Mouse (Mus musculus) kidney, postnatal 4 days (tissue): ENCODE measurements at regions not wholly inside any gene's neighbourhood (a gene's known extent, or its start where the extent isn't known, plus 50 kb on each side); places are given as distances from the start of the nearest gene placed in this dataset.
"Not testable (repeated sequence)": the region's sequence is repeated elsewhere in the genome, so short reads cannot be mapped to it uniquely, and the experiment has no call there.

Experiments
- DNase-seq, 2 experiments: peaks; one replicate each; pipeline ENCODE4 v3.0.0; 2021; ENCODE audit warnings: mixed read lengths in 2 of 2

DNA sequence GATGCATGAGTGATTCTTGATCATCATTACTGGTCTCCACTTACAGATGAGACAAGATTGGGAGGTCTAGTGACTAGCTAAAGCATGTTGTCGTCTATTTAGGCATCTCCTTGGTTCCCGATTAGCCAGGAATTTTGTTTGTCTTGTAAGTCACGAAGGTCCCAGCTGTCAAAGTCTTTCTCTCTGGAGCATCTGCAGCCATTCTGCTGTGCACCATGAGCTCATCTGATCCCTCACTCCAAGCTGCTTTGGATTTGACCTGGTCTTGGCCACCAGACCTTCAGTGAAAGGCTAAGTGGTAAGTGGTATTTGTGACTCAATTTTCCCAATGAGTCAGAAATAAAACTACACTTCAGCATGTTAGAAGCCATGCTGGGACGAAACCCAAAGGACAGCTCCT is 53.3 kb upstream of the Creb5 start:
- DNase-seq = no peak

DNA sequence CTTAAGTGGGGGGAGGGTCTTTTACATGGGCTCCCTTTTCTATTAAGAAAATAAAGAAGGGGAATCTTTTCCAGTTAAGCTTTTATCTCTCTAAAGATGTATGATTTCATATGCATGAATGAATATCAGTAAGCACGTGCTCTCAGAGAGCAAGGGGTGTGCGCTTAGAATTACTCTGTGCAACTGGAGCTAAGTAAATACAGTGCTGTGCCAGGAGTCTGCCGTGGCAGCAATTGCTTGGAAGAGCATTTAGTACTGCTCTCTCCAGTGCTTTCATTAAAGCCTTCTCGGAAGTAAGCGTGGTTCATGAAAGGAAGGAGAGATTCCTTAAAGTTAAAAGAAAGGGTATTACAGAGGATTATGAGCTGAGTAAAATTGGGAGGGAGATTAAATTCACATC is 54.5 kb upstream of the Creb5 start:
- no peak for DNase-seq

DNA sequence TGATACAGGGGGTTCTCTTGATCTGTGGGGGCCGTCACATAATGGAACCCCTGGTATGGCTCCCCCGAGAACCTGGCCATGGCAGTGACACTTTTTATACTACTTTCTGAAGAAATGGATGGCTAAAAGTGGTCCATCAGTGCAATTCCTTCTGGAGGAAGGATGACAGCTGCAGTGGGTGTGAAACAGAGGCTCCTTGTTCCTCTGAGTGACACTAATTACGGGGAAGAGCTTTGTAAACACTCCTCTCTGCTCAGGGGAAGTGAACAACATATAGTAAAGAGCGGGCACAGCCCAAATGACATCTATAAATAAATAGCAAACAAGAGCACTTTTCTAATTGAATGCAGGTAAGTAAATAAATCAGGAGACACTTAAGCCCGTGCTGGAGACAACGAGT is 57.7 kb upstream of the Creb5 start:
- DNase-seq = no peak

DNA sequence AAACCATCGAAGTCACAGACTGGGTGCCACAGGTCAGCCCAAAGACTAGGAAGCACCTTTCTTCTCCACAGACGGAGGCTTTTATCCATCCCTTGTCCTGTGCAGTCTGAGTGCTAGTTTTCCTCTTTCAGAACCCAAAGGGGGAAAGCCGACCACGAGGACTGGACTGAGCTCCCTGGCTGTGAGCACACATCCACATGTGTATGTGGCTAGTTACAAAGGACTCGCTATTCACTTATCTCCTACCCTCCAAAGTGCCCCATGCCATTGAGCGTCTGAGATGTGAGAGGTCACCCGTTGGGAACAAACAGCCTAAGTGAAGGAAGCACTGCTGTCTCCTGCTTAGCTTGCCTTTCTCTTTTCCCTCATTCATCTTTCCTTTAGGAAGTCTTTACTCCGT is 65.0 kb upstream of the Creb5 start:
- no peak for DNase-seq

DNA sequence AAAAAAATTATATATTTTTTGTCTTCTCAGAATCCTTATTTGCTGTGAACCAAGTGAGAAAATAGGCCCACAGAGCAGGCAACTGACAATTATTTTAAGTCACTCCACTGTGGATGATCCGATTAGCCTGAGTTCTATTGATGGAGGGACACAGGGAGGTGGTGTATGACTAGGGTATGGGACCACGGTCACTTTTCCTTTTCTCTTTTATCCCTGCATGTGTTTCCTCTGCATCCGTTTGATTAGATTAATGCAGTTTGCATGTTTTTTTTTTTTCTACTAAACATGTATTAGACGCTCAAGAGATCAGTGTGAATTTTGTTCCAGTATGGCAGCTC is 65.4 kb upstream of the Creb5 start:
- DNase-seq = no peak

DNA sequence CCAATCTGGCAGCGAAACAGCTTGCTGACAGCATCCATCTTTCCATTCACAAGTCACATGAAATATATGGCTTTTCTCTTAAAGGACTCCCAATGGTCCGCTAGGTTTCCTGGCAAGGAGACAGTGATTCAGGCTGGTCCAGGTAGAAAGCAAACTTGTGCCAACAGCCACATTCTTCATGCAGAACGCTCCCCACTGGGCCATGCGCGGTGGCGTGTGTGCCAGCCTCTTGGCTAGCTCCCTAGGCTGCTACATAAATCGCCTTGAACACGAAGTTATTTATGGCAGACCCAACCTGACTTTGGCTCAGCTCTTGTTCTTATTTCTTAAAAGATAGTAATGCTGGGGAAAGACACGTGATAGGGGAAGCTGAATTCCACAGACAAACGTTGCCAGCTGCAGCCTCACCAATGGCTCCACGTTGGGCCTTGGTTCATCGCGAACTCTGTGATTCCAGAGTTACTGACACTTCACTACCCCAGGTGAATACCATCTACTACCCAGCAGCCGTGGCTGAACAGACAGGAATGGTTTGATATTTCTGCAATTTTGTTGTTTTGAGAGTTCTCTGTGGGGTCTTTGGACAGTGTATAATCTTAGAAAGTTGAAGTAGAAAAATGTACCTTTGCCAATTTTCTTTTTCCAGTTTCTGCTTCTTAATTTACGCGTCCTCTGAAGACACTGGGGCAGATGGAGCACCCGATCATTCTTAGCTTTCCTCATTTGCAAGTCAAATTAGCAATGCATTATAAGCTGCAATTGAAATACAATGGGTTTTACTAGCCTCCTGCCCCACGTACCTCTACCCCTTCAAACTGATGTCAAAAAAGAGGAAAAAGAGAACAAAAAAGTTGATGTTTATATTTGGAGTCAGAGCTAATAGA is 66.0 kb upstream of the Creb5 start:
- no peak for DNase-seq

DNA sequence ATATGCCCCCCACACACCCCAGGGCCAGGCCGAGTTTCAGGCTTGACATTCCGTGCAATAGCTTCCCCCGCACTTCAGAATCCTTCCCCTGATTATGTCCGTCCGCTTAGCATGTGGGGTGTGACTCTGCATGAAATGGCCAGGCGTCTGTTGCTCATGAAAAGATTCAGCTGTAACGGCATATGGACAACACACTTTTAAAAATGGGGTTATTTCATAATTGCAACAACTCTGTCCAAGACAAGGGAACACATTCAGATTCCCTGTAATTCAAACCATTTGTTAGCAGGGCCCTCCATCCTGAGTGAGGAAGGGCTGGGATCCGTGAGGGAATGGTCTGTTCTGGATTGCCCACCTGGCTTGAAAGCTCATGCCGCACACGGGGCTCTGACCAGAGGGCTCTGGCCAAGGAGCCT is 68.2 kb upstream of the Creb5 start:
- DNase-seq = peak; percentile 21 to 55

DNA sequence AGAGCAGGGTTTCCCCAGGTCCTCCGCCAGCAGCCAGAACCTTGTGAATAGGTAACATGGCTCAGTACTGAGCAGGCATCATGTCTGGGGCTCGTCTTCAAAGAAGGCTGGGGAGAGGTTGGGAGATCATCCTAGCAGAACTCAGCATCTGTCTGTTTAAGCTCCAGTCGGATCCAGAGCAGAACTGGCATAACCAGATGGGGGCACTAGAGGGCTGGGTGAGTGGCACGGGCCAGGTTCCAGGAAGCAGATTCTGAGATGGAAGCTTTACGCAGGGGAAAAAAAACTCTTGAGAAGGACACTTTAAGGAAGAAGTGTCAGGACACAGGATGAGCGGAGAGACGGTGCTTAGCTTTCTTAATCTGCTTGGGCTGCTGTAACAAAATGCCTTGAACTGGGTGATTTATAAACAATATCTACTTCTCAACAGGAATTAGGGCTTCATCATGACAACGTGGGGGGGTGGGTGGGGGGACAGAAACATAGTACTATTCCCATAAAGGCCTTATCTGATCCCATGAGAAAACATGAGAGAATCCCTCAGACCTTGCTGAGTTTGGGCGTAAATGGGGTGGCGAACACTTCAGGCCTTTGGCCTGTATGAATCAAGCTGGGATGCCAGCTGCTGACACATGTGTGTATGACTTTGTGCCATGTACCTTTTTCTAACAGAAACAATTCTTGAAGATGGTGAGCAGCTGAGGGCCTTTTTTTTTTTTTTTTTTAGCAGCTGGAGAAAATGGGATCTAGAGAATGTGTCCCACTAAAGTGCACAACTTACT is 69.6 kb upstream of the Creb5 start:
- peak; percentile 73 to 77 for DNase-seq

DNA sequence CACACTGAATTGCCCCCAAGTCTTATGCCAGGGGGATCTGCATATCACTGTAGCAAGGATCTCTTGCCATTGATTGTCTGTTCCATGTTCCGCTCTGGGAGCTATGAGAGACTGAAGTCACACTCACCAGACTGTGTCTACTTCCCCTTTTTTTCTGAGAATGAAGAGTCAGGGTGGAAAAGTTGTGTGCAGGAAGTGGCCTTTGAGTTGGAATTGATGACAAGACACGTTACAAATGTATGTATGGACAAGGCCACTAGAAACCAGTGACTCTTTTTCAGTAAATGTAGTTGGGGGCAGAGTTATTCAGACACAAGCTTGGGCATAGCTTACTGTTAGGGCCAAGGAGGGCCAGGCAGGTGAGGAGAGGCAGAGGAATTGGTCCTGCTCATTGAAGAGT is 70.4 kb upstream of the Creb5 start:
- no peak for DNase-seq

DNA sequence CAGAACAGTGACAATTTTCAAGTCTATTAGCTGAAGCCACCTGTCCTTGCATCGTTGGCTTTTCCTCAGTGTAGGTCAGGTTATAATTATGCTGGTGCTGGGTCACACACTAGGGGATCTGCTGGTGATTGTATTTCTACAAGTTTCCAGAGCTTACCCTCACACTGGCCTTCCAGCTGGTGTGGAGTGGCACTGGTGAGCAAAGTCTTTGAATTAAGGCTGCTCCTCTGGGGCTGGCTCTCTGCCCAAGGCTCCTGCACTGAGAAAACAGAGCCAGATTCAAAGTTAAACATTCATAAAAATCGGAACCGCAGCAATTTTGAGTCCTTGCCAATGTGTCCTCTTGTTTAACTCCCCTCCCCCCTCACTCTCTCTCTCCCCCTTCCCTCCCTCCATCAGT is 75.7 kb upstream of the Creb5 start:
- peak; percentile 78 to 85 for DNase-seq

DNA sequence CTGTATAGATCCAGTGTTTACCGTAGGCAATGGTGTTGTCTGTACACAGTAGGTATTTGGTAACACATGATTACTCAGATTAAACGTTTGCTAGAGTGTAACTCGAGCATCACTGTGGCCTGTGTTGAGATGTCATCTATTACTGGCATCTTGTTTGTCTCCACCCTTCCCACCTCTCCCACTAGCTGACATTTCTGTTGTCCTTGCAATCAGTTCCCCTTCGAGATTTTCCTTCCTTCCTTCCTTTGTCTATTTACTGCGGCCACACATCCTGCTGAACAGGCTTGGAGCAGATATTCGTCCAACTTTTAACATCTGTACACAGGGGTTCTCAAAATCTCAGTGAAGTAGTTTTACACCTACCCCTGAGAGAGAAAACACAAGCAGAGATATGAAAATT is 77.7 kb upstream of the Creb5 start:
- DNase-seq = no peak

DNA sequence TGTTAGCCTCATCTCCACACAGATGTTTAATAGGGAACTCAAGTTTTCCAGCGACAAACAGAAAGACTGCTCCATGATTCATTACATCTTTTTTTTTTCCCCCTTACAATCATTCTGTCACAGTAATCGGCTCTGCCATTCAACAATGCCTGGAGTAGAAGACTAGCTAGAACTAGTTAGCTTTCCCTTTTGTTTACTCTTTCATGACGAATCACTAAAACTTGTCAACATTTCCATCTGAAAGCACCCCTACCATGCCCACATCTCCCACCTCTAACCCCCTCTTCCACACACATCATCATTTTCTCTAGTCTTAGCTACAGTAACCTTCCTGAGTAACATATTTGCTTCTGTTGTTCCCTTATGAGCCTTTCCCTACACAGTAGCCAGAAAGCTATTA is 78.6 kb upstream of the Creb5 start:
- DNase-seq = no peak

DNA sequence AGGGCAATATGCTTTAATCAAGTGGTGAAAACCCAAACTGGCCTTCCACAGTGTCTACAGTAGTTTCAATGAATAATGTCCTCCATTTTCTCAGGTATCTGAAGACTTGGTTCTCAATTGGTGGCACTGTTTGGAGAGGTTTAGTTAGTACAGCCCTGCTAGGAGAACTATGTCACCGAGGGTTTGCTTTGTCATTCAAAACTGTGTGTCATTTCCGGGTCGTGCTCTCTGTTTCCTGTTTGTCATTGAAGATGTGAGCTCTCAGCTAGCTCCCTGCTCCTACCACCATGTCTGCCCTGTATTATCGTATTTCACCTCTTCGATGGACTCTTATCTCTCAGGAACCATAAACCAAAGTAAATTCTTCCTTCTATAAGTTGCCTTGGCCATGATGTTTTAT is 79.3 kb upstream of the Creb5 start:
- DNase-seq = no peak

DNA sequence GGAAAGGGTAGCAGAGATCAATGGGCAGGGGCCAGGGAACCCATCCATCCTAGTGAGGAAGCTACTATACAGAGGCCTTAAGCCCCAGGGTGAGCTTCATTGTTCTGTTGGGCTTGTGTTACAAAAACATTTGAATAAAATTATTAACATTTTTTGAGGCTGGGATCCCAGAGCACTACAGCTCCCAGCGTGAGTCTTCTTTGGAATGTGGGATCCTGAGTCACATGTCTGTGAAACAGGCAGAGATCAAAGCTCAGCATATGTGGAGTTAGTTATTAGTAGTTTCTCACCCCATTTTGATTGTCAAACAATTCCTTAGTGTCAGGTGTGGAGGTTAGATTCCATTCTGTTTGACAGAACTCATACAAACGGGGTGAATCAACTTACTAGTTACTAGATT is 79.7 kb upstream of the Creb5 start:
- no peak for DNase-seq

DNA sequence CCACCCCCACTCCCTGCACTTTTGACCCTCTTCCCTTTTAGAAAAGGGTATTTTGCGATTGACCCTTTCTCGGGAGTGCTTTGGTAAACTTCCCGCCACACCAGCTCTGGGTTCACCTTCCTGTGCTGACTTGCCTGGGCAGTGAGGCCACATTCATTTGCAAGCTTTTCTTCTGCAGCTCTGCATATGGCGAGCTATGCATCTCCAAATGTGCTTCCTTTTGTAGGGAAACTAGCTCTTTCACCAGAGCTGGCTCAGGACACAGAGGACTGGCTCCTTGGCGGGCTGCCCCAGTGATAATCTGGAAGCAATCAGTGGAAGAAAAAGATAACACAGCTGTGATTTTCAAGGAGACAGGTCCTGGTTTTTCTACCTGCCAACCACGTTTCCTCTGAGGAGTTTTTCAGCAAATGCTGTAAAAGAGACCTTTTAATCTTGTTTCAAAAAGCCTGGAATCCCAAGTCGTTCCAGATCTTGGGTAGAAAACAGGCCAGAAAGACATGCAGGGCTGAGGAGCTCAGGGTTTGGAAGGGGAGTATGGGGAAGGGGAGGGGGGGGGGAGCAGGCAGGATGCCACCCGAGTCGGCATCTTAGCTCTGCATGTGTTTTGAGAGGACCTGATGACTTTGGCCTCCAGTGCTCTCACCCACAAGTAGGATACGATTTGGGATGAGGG is 85.7 kb upstream of the Creb5 start:
- DNase-seq = peak; percentile 49 to 53

DNA sequence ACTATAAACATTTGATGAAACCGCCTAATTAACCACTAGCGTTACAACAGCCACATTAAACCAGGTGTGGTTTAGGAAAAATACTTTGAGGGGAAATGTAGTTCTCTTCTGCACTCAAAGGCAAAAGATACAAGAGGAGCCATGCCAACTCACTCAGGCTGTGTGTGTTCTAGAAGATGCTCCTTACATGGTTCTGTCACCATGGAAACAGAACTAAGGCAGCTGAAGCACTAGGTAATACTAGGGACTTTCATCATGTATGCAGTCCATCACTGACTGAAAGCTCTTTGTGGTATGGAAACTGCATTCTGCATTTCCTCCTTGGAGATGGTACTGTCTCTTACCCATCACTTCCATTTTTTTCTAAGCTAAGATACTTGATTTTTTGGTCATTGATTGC is 87.6 kb upstream of the Creb5 start:
- no peak for DNase-seq

DNA sequence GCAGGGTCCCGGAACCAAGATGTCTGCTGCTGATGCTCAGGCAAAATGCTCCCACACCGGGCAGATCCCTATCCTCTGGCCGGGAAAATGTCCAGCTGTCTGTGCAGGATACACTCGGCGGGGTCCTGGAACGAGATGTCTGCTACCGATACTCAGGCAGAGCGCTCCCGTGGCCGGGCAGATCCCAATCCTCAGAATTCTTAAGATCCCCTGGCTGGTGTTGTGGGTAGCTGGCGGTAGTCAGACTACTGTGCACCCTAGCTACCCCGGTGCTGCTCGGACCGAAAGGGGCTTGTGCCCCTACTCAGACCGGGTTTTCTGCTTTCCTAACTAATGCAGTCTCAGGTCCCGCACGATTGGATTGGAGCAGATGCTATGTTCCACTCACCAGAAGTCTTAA is 104.9 kb upstream of the Creb5 start:
- not testable (repeated sequence) for DNase-seq

DNA sequence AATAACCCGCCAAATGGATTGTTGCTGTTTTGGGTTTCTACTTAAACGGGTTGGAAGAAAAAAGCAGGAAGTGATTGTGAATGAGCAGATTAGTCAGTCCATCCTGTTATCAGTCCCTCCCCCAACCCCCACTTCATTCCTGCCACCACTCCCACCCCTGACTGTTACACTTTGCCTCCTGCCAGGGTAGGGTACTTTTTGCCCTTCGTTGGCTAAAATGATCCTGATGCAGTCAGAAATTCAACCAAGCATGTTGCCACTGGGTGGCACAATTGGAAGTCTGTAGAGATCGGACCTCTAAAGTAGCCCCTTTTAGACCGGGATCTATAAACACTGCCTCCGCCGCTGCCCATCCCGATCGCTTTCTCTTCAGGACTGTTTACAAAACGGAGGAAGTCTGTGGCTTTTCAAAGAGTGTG is 96.0 kb upstream of the Jazf1 start:
- peak; percentile 67 to 71 for DNase-seq

DNA sequence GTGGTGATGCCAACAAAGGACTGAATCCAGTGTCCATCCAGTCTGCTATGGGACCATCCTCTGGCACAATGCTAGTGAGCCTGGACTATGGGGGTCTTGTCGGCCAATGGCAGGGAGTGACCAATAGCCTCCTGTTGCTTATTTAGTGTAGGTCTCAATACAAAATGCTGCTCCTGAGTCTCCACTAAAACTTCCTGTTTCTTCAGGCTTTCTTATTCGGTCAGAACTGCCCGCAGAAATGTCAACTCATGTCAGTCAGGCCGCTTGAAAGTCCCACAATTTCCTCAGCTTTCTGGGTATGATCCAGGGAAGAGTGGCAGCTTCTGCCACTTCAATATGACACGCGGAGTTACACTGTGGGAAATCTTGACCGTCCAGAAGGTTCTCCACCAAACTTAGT is 94.7 kb upstream of the Jazf1 start:
- no peak for DNase-seq

DNA sequence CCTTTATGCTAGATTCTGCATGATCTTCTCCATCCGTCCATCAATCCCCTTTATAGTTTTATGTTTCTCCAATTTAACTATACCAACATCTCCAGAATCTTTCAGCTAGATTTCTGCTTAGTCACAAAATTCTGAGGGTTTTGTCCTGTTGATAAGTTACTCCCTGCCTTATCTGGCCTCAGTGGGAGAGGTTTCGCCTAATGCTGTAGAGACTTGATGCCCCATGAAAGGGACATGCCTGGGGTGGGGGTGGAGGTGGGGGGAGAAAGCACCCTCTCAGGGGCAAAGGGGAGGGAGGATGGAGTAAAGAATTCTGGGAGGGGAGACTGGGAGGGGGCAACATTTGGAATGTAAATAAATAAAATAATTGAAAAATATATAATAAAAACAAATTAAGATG is 93.2 kb upstream of the Jazf1 start:
- DNase-seq = no peak

DNA sequence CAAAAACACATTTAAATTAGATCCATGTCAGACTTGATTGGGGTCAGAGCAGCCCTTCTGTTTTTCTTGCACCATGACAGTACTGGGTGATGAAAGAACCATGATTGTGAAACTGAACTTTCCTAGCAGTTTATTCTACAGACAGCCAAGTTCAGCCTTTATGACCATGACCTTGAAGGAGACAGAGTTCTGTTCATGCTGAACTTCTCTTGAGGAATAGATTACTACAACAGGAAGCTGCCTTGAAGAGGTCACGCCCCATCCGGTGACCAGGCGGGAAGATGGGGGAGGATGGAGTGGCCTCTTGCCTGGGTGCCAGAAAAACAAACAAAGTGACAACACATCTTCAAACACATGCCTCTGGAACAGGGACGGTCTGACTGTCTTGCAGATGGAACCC is 86.2 kb upstream of the Jazf1 start:
- peak; percentile 21 to 48 for DNase-seq

DNA sequence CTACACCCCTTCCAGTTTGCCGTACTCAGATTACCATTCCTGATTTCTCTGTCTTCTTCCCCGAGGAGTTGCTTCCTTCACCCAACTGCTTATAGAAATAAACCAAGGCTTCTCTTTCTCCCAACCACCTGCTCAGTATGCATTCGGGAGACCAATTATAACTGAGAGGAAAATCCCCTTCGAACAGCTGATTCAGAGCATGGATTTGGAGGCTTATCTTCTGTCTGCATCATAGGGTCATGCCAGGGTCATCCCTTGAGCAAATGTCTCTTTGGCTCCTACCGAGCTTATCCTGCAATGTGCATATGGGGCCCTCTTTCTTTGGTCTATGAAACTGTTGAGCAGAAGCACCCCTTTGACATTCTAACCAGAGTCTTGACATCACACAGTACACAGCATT is 79.0 kb upstream of the Jazf1 start:
- DNase-seq = no peak

DNA sequence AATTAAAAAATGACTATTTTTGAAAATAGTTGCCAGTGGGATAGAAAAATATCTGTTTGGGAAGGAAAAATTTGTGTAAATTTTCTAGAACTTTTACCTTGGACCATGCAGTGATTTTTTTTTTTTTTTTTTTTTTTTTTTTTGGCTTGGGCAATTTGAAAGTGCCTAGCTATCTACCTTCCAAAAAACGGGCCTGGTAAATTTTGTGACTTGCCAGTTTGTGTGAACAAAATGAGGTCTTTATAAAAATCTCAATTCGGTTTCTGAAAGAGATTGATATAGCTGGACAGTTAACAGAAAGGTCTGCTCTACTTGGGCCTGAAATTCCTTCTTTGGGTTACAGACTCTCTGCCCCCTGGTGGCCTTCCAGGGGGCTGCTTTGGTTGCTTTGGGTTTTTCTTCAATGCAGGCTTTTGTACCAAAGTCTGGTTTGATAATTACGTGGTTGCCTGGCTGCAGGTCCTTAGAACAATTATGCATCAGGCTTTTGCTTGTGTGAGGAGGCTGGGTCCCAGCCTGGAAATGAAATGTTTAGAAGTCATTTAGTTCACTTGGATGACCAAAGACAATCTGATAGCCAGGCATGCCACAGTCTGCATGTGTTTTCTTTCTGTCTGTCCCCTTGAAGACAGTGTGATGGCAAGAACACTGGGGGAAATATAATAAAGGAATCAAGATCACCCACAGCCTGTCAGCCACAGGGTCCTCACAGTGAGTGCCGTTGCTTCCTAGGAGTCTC is 75.6 kb upstream of the Jazf1 start:
- peak; percentile 66 to 72 for DNase-seq
